Mouse (Mus musculus): ENCODE measurements around the gene Lpcat1. TPM values are rescaled to one million over a fixed set of nuclear protein-coding genes. Genes with fewer than 3 reads are reported as not detected.
A peak's percentile ranks its signal among the peaks of the same experiment; 100 is the strongest.

Gene Lpcat1
- polyA plus RNA-seq (2014; fragmentation: Nextera tagmentation; extraction: Ambion mirVana) = 47.6 and 47.7 TPM in 2 replicates

- H3K9ac ChIP-seq (ENCODE audit: low read length) = peak within 1 kb of the TSS; percentile 94
- H3K4me2 ChIP-seq (ENCODE audit: low read depth, severe bottlenecking) = peak within 1 kb of the TSS; percentile 80
- DNase-seq (ENCODE audit: low spot score) (peak; percentile 91), ATAC-seq (ENCODE audit: insufficient number of reproducible peaks, low FRiP score, low TSS enrichment, low read depth) (peak; percentile 95)
- WGBS = 0% methylated on average over 30 of the region's 35 CpGs
- H3K36me3 ChIP-seq (ENCODE audit: control insufficient read depth, insufficient read depth, low read length) = peaks cover 2% of the 10 kb centered on the region; the same call in 1 of the 2 replicates
- H3K27ac ChIP-seq (replicated peaks; ENCODE audit: low read depth, low read length) = peak within 1 kb of the TSS; percentile 95
- H3K4me1 ChIP-seq (ENCODE audit: control insufficient read depth, insufficient read depth, low read length) = peaks cover 12% of the 10 kb centered on the region
- peak within 1 kb of the TSS; percentile 94 for H3K4me3 ChIP-seq (ENCODE audit: low read depth, low read length)
- no peaks in the 10 kb centered on the region for H3K9me3 ChIP-seq (ENCODE audit: control insufficient read depth, low read length)
- no peaks in the 10 kb centered on the region for H3K27me3 ChIP-seq (ENCODE audit: control insufficient read depth, insufficient read depth, low read length)
These were observed at the start of gene Lpcat1 for GRCm38 (mm10) chr13:73467034-73467420. Gene Lpcat1 (plus strand): TSS chr13:73467197.

DNA sequence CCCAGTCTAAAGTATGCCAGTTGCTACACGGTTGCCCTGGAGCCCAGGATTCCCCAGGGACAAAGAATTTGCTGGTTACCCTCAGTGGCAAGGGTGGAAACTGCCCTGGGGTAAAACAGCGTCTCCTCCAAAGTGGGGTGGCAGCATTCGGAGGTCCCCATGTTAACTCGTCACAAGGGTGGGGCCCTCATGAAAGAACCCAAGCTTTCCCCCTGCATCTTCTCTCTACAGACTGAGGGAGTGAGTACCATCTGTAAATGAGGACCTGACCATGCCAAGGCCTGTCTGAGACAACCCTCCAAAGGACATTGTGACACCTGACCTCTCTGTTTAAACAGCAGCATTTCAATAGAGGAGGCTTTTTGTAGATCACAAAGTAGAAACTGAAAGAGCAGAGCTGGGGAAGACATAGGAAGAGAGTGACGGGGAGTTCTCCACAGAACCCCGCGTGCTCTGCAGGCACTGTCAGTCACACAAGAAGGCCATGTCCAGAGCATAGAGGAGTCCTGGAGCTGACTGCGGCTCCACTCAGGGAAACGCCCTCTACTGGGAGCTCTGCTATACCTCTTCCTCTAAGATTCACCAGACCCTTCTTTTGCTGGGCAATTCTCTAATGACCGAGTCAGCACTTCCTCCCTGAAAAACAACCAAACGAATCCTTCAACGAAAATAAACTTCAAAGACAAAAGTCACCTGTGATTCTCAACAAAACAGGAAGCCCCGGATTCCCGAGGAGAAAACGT lies 49.3 kb upstream of the Lpcat1 start:
- no peak for ATAC-seq (ENCODE audit: insufficient number of reproducible peaks, low FRiP score, low TSS enrichment, low read depth)
- no peak overlapping the region for H3K4me2 ChIP-seq (ENCODE audit: low read depth, severe bottlenecking)
- DNase-seq (ENCODE audit: low spot score) = peak; percentile 29
- no peak overlapping the region for H3K9ac ChIP-seq (ENCODE audit: low read length)
- no peaks in the 10 kb centered on the region for H3K27me3 ChIP-seq (ENCODE audit: control insufficient read depth, insufficient read depth, low read length)
- no peak overlapping the region for H3K4me3 ChIP-seq (ENCODE audit: low read depth, low read length)
- 39% methylated on average over 15 of the region's 15 CpGs for WGBS
- no peak overlapping the region for H3K27ac ChIP-seq (replicated peaks; ENCODE audit: low read depth, low read length)
- no peaks in the 10 kb centered on the region for H3K36me3 ChIP-seq (ENCODE audit: control insufficient read depth, insufficient read depth, low read length)
- H3K4me1 ChIP-seq (ENCODE audit: control insufficient read depth, insufficient read depth, low read length) = no peaks in the 10 kb centered on the region
- no peaks in the 10 kb centered on the region for H3K9me3 ChIP-seq (ENCODE audit: control insufficient read depth, low read length)

GRCm38 (mm10) chr13:73418297-73418696 lies 48.7 kb upstream of the Lpcat1 start:
- Histone ChIP-seq H3K36me3 (ENCODE audit: control insufficient read depth, insufficient read depth, low read length) (no peaks in the 10 kb centered on the region), H3K9ac (ENCODE audit: low read length) (no peak overlapping the region), H3K9me3 (ENCODE audit: control insufficient read depth, low read length) (no peaks in the 10 kb centered on the region), H3K27ac (replicated peaks; ENCODE audit: low read depth, low read length) (no peak overlapping the region), H3K4me1 (ENCODE audit: control insufficient read depth, insufficient read depth, low read length) (no peaks in the 10 kb centered on the region), H3K27me3 (ENCODE audit: control insufficient read depth, insufficient read depth, low read length) (no peaks in the 10 kb centered on the region), H3K4me2 (ENCODE audit: low read depth, severe bottlenecking) (no peak overlapping the region), H3K4me3 (ENCODE audit: low read depth, low read length) (no peak overlapping the region)
- no peak for ATAC-seq (ENCODE audit: insufficient number of reproducible peaks, low FRiP score, low TSS enrichment, low read depth)
- 69% methylated on average over 12 of the region's 12 CpGs for WGBS
- no peak for DNase-seq (ENCODE audit: low spot score)

DNA sequence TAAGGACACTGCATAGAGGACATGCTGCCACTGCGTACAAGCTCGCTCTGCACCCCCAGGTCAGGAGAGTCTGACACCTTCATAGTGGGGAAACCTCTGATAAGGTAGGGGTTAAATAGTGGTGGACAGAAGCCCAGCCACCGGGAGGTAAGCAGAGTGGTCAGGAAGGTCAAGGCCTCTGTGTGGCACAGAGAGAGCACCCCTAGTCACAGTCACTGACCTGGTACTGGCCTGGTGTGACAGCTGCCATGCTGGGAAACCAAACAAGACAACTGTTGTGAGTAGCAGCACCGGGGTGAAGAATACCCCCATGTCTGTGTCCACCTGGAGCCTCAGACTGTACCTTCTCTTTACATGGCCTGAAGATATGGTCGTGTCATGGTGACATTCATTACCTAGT lies 47.8 kb upstream of the Lpcat1 start:
- Histone ChIP-seq H3K4me2 (ENCODE audit: low read depth, severe bottlenecking) (no peak overlapping the region), H3K9ac (ENCODE audit: low read length) (no peak overlapping the region), H3K9me3 (ENCODE audit: control insufficient read depth, low read length) (no peaks in the 10 kb centered on the region), H3K4me3 (ENCODE audit: low read depth, low read length) (no peak overlapping the region), H3K27me3 (ENCODE audit: control insufficient read depth, insufficient read depth, low read length) (no peaks in the 10 kb centered on the region), H3K36me3 (ENCODE audit: control insufficient read depth, insufficient read depth, low read length) (no peaks in the 10 kb centered on the region), H3K27ac (replicated peaks; ENCODE audit: low read depth, low read length) (no peak overlapping the region), H3K4me1 (ENCODE audit: control insufficient read depth, insufficient read depth, low read length) (no peaks in the 10 kb centered on the region)
- 85% methylated on average over 5 of the region's 5 CpGs for WGBS
- ATAC-seq (ENCODE audit: insufficient number of reproducible peaks, low FRiP score, low TSS enrichment, low read depth) (no peak), DNase-seq (ENCODE audit: low spot score) (no peak)

DNA sequence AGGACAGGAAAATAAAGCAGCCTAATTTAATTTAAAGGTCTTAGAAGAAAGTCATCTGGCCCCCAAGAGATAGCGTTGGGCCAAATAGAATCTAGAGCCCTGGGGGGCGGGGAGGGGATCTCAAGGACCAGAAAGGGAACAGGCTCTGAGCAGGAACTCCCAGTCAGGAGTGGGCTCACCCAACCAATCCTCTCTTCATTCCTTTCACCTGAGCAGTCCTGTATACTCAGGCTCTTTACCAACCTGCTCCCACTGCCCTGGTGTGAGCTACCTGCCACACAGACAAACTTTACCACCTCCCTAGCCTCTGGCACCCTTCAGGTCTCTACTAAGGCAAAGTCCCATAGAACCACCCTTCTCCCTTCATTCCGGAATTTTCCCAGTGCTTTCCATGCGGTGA lies 44.0 kb upstream of the Lpcat1 start:
- no peak overlapping the region for H3K9ac ChIP-seq (ENCODE audit: low read length)
- DNase-seq (ENCODE audit: low spot score) (no peak), ATAC-seq (ENCODE audit: insufficient number of reproducible peaks, low FRiP score, low TSS enrichment, low read depth) (no peak)
- no peaks in the 10 kb centered on the region for H3K36me3 ChIP-seq (ENCODE audit: control insufficient read depth, insufficient read depth, low read length)
- no peaks in the 10 kb centered on the region for H3K4me1 ChIP-seq (ENCODE audit: control insufficient read depth, insufficient read depth, low read length)
- H3K9me3 ChIP-seq (ENCODE audit: control insufficient read depth, low read length) = no peaks in the 10 kb centered on the region
- H3K27me3 ChIP-seq (ENCODE audit: control insufficient read depth, insufficient read depth, low read length) = no peaks in the 10 kb centered on the region
- H3K4me3 ChIP-seq (ENCODE audit: low read depth, low read length) = no peak overlapping the region
- H3K4me2 ChIP-seq (ENCODE audit: low read depth, severe bottlenecking) = no peak overlapping the region
- 67% methylated on average over 4 of the region's 4 CpGs for WGBS
- no peak overlapping the region for H3K27ac ChIP-seq (replicated peaks; ENCODE audit: low read depth, low read length)

DNA sequence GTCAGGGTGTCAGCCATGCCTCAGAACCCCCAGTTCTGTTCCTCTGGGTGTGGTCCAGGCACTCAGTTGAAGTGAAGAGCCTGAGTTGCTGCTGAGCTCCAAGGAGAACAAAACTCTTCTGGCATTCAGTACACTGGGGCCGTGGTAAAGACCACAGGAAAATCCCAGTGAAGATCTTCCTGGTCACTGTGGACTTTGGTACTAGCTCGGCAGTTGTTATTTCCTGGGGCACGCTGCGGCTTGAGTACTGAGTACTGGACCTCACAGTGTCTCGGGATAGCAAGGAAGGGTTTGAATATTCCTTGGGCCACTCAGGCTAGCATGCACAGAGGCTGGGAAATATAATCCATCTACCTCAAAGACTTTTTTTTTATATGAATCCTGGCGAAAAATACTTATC lies 42.0 kb upstream of the Lpcat1 start:
- Histone ChIP-seq H3K9ac (ENCODE audit: low read length) (no peak overlapping the region), H3K27me3 (ENCODE audit: control insufficient read depth, insufficient read depth, low read length) (no peaks in the 10 kb centered on the region), H3K9me3 (ENCODE audit: control insufficient read depth, low read length) (no peaks in the 10 kb centered on the region), H3K4me3 (ENCODE audit: low read depth, low read length) (no peak overlapping the region), H3K36me3 (ENCODE audit: control insufficient read depth, insufficient read depth, low read length) (no peaks in the 10 kb centered on the region), H3K4me1 (ENCODE audit: control insufficient read depth, insufficient read depth, low read length) (no peaks in the 10 kb centered on the region), H3K27ac (replicated peaks; ENCODE audit: low read depth, low read length) (no peak overlapping the region), H3K4me2 (ENCODE audit: low read depth, severe bottlenecking) (no peak overlapping the region)
- WGBS = 76% methylated on average over 6 of the region's 6 CpGs
- DNase-seq (ENCODE audit: low spot score) (no peak), ATAC-seq (ENCODE audit: insufficient number of reproducible peaks, low FRiP score, low TSS enrichment, low read depth) (no peak)

DNA sequence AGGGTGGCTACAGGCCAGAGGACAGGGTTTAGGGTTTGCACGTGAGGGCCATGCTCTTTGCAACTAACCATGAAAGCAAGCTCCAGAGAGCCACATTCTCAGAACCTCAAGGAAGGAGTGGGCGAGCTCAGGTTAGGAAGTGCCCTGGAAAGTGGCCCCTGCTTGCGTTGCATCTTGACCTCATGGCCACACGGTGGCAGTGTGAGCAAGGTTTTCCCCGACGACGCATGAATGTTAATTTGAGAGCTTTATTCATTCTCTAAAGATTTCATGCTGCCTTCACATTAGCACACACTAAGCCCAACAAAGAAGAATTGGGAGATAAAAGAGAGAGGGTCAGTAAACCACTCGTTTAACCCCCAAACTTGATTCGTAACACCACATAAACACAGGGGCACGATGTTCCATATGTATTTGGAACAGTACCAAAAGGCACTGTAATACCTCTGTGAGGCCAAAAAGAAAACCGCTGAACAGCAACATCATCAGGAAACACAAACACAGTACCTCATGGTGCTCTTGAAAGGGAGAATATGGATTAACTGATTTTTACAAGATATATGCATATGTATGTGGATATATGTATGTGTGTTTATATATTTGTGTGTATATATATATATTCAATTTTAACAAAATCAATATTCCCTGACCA lies 41.0 kb upstream of the Lpcat1 start:
- ATAC-seq (ENCODE audit: insufficient number of reproducible peaks, low FRiP score, low TSS enrichment, low read depth) = no peak
- H3K4me3 ChIP-seq (ENCODE audit: low read depth, low read length) = no peak overlapping the region
- no peak overlapping the region for H3K9ac ChIP-seq (ENCODE audit: low read length)
- DNase-seq (ENCODE audit: low spot score) = peak; percentile 79
- no peaks in the 10 kb centered on the region for H3K27me3 ChIP-seq (ENCODE audit: control insufficient read depth, insufficient read depth, low read length)
- H3K9me3 ChIP-seq (ENCODE audit: control insufficient read depth, low read length) = no peaks in the 10 kb centered on the region
- H3K4me2 ChIP-seq (ENCODE audit: low read depth, severe bottlenecking) = no peak overlapping the region
- no peaks in the 10 kb centered on the region for H3K4me1 ChIP-seq (ENCODE audit: control insufficient read depth, insufficient read depth, low read length)
- no peak overlapping the region for H3K27ac ChIP-seq (replicated peaks; ENCODE audit: low read depth, low read length)
- H3K36me3 ChIP-seq (ENCODE audit: control insufficient read depth, insufficient read depth, low read length) = no peaks in the 10 kb centered on the region
- 16% methylated on average over 11 of the region's 11 CpGs for WGBS

GRCm38 (mm10) chr13:73426587-73426986 lies 40.4 kb upstream of the Lpcat1 start:
- no peaks in the 10 kb centered on the region for H3K9me3 ChIP-seq (ENCODE audit: control insufficient read depth, low read length)
- DNase-seq (ENCODE audit: low spot score) (no peak), ATAC-seq (ENCODE audit: insufficient number of reproducible peaks, low FRiP score, low TSS enrichment, low read depth) (no peak)
- 85% methylated on average over 4 of the region's 4 CpGs for WGBS
- H3K27ac ChIP-seq (replicated peaks; ENCODE audit: low read depth, low read length) = no peak overlapping the region
- H3K4me2 ChIP-seq (ENCODE audit: low read depth, severe bottlenecking) = no peak overlapping the region
- no peaks in the 10 kb centered on the region for H3K27me3 ChIP-seq (ENCODE audit: control insufficient read depth, insufficient read depth, low read length)
- H3K9ac ChIP-seq (ENCODE audit: low read length) = no peak overlapping the region
- H3K4me3 ChIP-seq (ENCODE audit: low read depth, low read length) = no peak overlapping the region
- no peaks in the 10 kb centered on the region for H3K4me1 ChIP-seq (ENCODE audit: control insufficient read depth, insufficient read depth, low read length)
- H3K36me3 ChIP-seq (ENCODE audit: control insufficient read depth, insufficient read depth, low read length) = no peaks in the 10 kb centered on the region

Data from limb, embryonic 11.5 days (tissue).